Mouse (Mus musculus): ENCODE results near the gene Eps8. TPM values are rescaled to one million over a fixed set of nuclear protein-coding genes. Genes with fewer than 3 reads are reported as not detected.
A peak's percentile ranks its signal among the peaks of the same experiment; 100 is the strongest.

The Eps8 gene
- polyA plus RNA-seq, 1 experiment from 2014 or later = 45.1 TPM

GRCm38 (mm10) chr6:137657203-137657602 lies 2.5 kb upstream of the Eps8 start:
- DNase-seq (ENCODE audit: low spot score) (no peak), ATAC-seq (replicated peaks; ENCODE audit: low FRiP score, low read depth) (no peak)
- no peaks in the 10 kb centered on the region for H3K36me3 ChIP-seq (ENCODE audit: insufficient read depth, low read length)
- H3K4me2 ChIP-seq (ENCODE audit: low read length) = no peak overlapping the region
- no peak for TF ChIP-seq CTCF (IDR thresholded peaks at IDR 0.05; ENCODE audit: low read depth)
- H3K9ac ChIP-seq (ENCODE audit: low read depth, low read length) = no peak overlapping the region
- H3K4me1 ChIP-seq (replicated peaks; ENCODE audit: insufficient read depth, low read length) = no peaks in the 10 kb centered on the region
- no peaks in the 10 kb centered on the region for H3K9me3 ChIP-seq (replicated peaks; ENCODE audit: low read length)
- H3K27ac ChIP-seq = no peak overlapping the region
- 80% methylated on average over 6 of the region's 6 CpGs for WGBS
- no peaks in the 10 kb centered on the region for H3K27me3 ChIP-seq (ENCODE audit: insufficient read depth, low read length)
- H3K4me3 ChIP-seq (replicated peaks; ENCODE audit: low read depth, low read length) = no peak overlapping the region

- H3K9ac ChIP-seq (ENCODE audit: low read depth, low read length) = 0 out of 2 replicates have a peak overlapping the region, but pooled peaks have one; percentile 61
- H3K4me1 ChIP-seq (replicated peaks; ENCODE audit: insufficient read depth, low read length) = no peaks in the 10 kb centered on the region; the same call in 1 of the 2 replicates
- H3K36me3 ChIP-seq (ENCODE audit: insufficient read depth, low read length) = no peaks in the 10 kb centered on the region
- peak overlapping the region; percentile 69 for H3K4me3 ChIP-seq (replicated peaks; ENCODE audit: low read depth, low read length)
- no peak for TF ChIP-seq CTCF (IDR thresholded peaks at IDR 0.05; ENCODE audit: low read depth)
- H3K27ac ChIP-seq = no peak overlapping the region
- no peak for DNase-seq (ENCODE audit: low spot score)
- WGBS = 10% methylated on average over 5 of the region's 7 CpGs
- H3K27me3 ChIP-seq (ENCODE audit: insufficient read depth, low read length) = no peaks in the 10 kb centered on the region
- no peaks in the 10 kb centered on the region for H3K9me3 ChIP-seq (replicated peaks; ENCODE audit: low read length)
- peak overlapping the region; percentile 85 for H3K4me2 ChIP-seq (ENCODE audit: low read length)
- ATAC-seq (replicated peaks; ENCODE audit: low FRiP score, low read depth) = no peak; the same call in 1 of the 2 replicates
These were observed 5.1 kb downstream of the Eps8 start for GRCm38 (mm10) chr6:137649528-137649927.

- no peaks in the 10 kb centered on the region; the same call in 1 of the 2 replicates for H3K4me1 ChIP-seq (replicated peaks; ENCODE audit: insufficient read depth, low read length)
- DNase-seq (ENCODE audit: low spot score) = peak; percentile 76
- no peaks in the 10 kb centered on the region for H3K9me3 ChIP-seq (replicated peaks; ENCODE audit: low read length)
- WGBS = under 1% methylated on average over 41 of the region's 51 CpGs
- H3K27me3 ChIP-seq (ENCODE audit: insufficient read depth, low read length) = no peaks in the 10 kb centered on the region
- peak; percentile 46 for TF ChIP-seq CTCF (IDR thresholded peaks at IDR 0.05; ENCODE audit: low read depth)
- H3K9ac ChIP-seq (ENCODE audit: low read depth, low read length) = peak overlapping the region; percentile 61
- H3K27ac ChIP-seq = 0 out of 2 replicates have a peak overlapping the region, but pooled peaks have one; percentile 1
- H3K4me2 ChIP-seq (ENCODE audit: low read length) = peak overlapping the region; percentile 85
- H3K36me3 ChIP-seq (ENCODE audit: insufficient read depth, low read length) = no peaks in the 10 kb centered on the region
- ATAC-seq (replicated peaks; ENCODE audit: low FRiP score, low read depth) = peak; percentile 83
- H3K4me3 ChIP-seq (replicated peaks; ENCODE audit: low read depth, low read length) = peak overlapping the region; percentile 69
These were observed 5.6 kb downstream of the Eps8 start for GRCm38 (mm10) chr6:137649068-137649480.

GRCm38 (mm10) chr6:137648110-137649067 lies 6.3 kb downstream of the Eps8 start:
- Histone ChIP-seq H3K27ac (0 out of 2 replicates have a peak overlapping the region, but pooled peaks have one; percentile 1), H3K4me3 (replicated peaks; ENCODE audit: low read depth, low read length) (peak overlapping the region; percentile 69), H3K9ac (ENCODE audit: low read depth, low read length) (peak overlapping the region; percentile 61), H3K9me3 (replicated peaks; ENCODE audit: low read length) (no peaks in the 10 kb centered on the region), H3K27me3 (ENCODE audit: insufficient read depth, low read length) (no peaks in the 10 kb centered on the region), H3K4me2 (ENCODE audit: low read length) (peak overlapping the region; percentile 85), H3K36me3 (ENCODE audit: insufficient read depth, low read length) (no peaks in the 10 kb centered on the region), H3K4me1 (replicated peaks; ENCODE audit: insufficient read depth, low read length) (no peaks in the 10 kb centered on the region; the same call in 1 of the 2 replicates)
- 1% methylated on average over 57 of the region's 59 CpGs for WGBS
- TF ChIP-seq CTCF (IDR thresholded peaks at IDR 0.05; ENCODE audit: low read depth) = no peak
- DNase-seq (ENCODE audit: low spot score) (peak; percentile 14), ATAC-seq (replicated peaks; ENCODE audit: low FRiP score, low read depth) (no peak; the same call in 1 of the 2 replicates)

GRCm38 (mm10) chr6:137647646-137648045 lies 7.0 kb downstream of the Eps8 start:
- DNase-seq (ENCODE audit: low spot score) (peak; percentile 19), ATAC-seq (replicated peaks; ENCODE audit: low FRiP score, low read depth) (no peak)
- no peak overlapping the region for H3K9ac ChIP-seq (ENCODE audit: low read depth, low read length)
- H3K4me1 ChIP-seq (replicated peaks; ENCODE audit: insufficient read depth, low read length) = no peaks in the 10 kb centered on the region; the same call in 1 of the 2 replicates
- H3K4me3 ChIP-seq (replicated peaks; ENCODE audit: low read depth, low read length) = peak overlapping the region; percentile 69
- TF ChIP-seq CTCF (IDR thresholded peaks at IDR 0.05; ENCODE audit: low read depth) = no peak
- WGBS = 32% methylated on average over 10 of the region's 10 CpGs
- no peaks in the 10 kb centered on the region for H3K27me3 ChIP-seq (ENCODE audit: insufficient read depth, low read length)
- H3K4me2 ChIP-seq (ENCODE audit: low read length) = peak overlapping the region; percentile 85
- no peaks in the 10 kb centered on the region for H3K36me3 ChIP-seq (ENCODE audit: insufficient read depth, low read length)
- H3K9me3 ChIP-seq (replicated peaks; ENCODE audit: low read length) = no peaks in the 10 kb centered on the region
- no peak overlapping the region for H3K27ac ChIP-seq

GRCm38 (mm10) chr6:137646726-137647125 lies 8.0 kb downstream of the Eps8 start:
- WGBS = 75% methylated on average over 2 of the region's 2 CpGs
- DNase-seq (ENCODE audit: low spot score) (no peak), ATAC-seq (replicated peaks; ENCODE audit: low FRiP score, low read depth) (no peak)
- Histone ChIP-seq H3K4me1 (replicated peaks; ENCODE audit: insufficient read depth, low read length) (no peaks in the 10 kb centered on the region; the same call in 1 of the 2 replicates), H3K27me3 (ENCODE audit: insufficient read depth, low read length) (no peaks in the 10 kb centered on the region), H3K9me3 (replicated peaks; ENCODE audit: low read length) (no peaks in the 10 kb centered on the region), H3K36me3 (ENCODE audit: insufficient read depth, low read length) (no peaks in the 10 kb centered on the region), H3K9ac (ENCODE audit: low read depth, low read length) (no peak overlapping the region), H3K27ac (no peak overlapping the region), H3K4me2 (ENCODE audit: low read length) (no peak overlapping the region), H3K4me3 (replicated peaks; ENCODE audit: low read depth, low read length) (no peak overlapping the region)
- TF ChIP-seq CTCF (IDR thresholded peaks at IDR 0.05; ENCODE audit: low read depth) = no peak
